Mouse (Mus musculus) limb, embryonic 14.5 days (tissue): ENCODE results near the gene Tradd. TPM values are rescaled to one million over a fixed set of nuclear protein-coding genes. Genes with fewer than 3 reads are reported as not detected.
"Not testable (repeated sequence)": the region's sequence is repeated elsewhere in the genome, so short reads cannot be mapped to it uniquely, and the experiment has no call there.

Experiments
- ATAC-seq: fragments of 200-750 bp; cut with Nextera tagmentation; 2 replicates; pipeline ENCODE4 v1.8.0; 2017; ENCODE audit warnings: low read depth, moderate number of reproducible peaks, moderate TSS enrichment; ENCODE audit not compliant: low FRiP score
- DNase-seq: peaks from one replicate; pipeline ENCODE4 v3.0.0-alpha.2; 2015; ENCODE audit warnings: low spot score
- H3K27ac ChIP-seq: fragments of 300-500 bp; sonication (generic); replicated peaks from 2 replicates; pipeline ENCODE4 v1.5.1; 2014; ENCODE audit warnings: low read depth, mild to moderate bottlenecking, low read length, moderate library complexity, mixed read lengths
- H3K27me3 ChIP-seq: fragments of 300-500 bp; sonication (generic); 2 replicates; pipeline ENCODE4 v1.6.1; 2014; ENCODE audit warnings: low read length, mixed read lengths; ENCODE audit not compliant: control insufficient read depth, insufficient read depth
- H3K36me3 ChIP-seq: fragments of 300-500 bp; sonication (generic); 2 replicates; pipeline ENCODE4 v1.6.1; 2014; ENCODE audit warnings: mild to moderate bottlenecking, low read length, moderate library complexity, mixed read lengths; ENCODE audit not compliant: control insufficient read depth, insufficient read depth
- H3K4me1 ChIP-seq: fragments of 300-500 bp; sonication (generic); 2 replicates; pipeline ENCODE4 v1.6.1; 2014; ENCODE audit warnings: antibody characterized with exemption, low read length, mixed read lengths; ENCODE audit not compliant: control insufficient read depth, insufficient read depth
- H3K4me2 ChIP-seq: fragments of 300-500 bp; sonication (generic); replicated peaks from 2 replicates; pipeline ENCODE4 v1.6.1; 2014; ENCODE audit warnings: low read depth, mild to moderate bottlenecking, low read length, moderate library complexity; ENCODE audit not compliant: severe bottlenecking
- H3K4me3 ChIP-seq: fragments of 300-500 bp; sonication (generic); replicated peaks from 2 replicates; pipeline ENCODE4 v1.5.1; 2014; ENCODE audit warnings: low read length
- H3K9ac ChIP-seq: fragments of 300-500 bp; sonication (generic); 2 replicates; pipeline ENCODE4 v1.6.1; 2014; ENCODE audit warnings: mild to moderate bottlenecking, low read depth, low read length, moderate library complexity; ENCODE audit not compliant: severe bottlenecking
- H3K9me3 ChIP-seq: fragments of 300-500 bp; sonication (generic); 2 replicates; pipeline ENCODE4 v1.6.1; 2016; ENCODE audit warnings: low read length; ENCODE audit not compliant: control insufficient read depth
- POLR2A ChIP-seq: fragments of 200-500 bp; IDR thresholded peaks from 2 replicates; pipeline ENCODE4 v1.8.0; 2012; ENCODE audit warnings: inconsistent platforms, mild to moderate bottlenecking, moderate library complexity, borderline replicate concordance; ENCODE audit not compliant: insufficient read depth, insufficient read length; ENCODE audit errors: extremely low read depth
- WGBS: fragments of 180-500 bp; shearing (Covaris S2); extraction: QIAGEN DNeasy Blood & Tissue Kit; methylation state at CpG from one replicate; pipeline ENCODE4 v1.1.7; 2014; 5-methylcytosine and 5-hydroxymethylcytosine counted together
- polyA plus RNA-seq, 2 experiments: library from polyadenylated mRNA; depleted of rRNA in 1 of 2; stranded (reverse) in 1 of 2; unstranded in 1 of 2; fragments of >200 nt; fragmentation: Nextera tagmentation in 1 of 2; extraction: Ambion mirVana in 1 of 2; gene quantifications; 2 replicates each; pipeline versions ENCODE4 v1.2.1 to v1.2.3; 2012 to 2014

Gene Tradd
- polyA plus RNA-seq, 2 experiments, result 12.8 to 26.2 TPM

- WGBS, result 81% methylated on average over 5 of the region's 7 CpGs
- no peak for ATAC-seq
- Histone ChIP-seq H3K9ac (no peak overlapping the region), H3K36me3 (no peaks in the 10 kb centered on the region), H3K27ac (no peak overlapping the region), H3K4me2 (no peak overlapping the region), H3K27me3 (peaks cover 12% of the 10 kb centered on the region), H3K4me1 (peaks cover 24% of the 10 kb centered on the region), H3K9me3 (no peaks in the 10 kb centered on the region), H3K4me3 (no peak overlapping the region)
- no peak for DNase-seq
- no peak for TF ChIP-seq POLR2A
Observed at GRCm38 (mm10) chr8:105292471-105292870, 28.1 kb upstream of the Tradd start.

- H3K4me2 ChIP-seq, ATAC-seq, H3K27ac ChIP-seq, H3K9me3 ChIP-seq, DNase-seq, H3K4me3 ChIP-seq, H3K9ac ChIP-seq, H3K36me3 ChIP-seq: not testable (repeated sequence)
- WGBS, result 61% methylated on average over 3 of the region's 3 CpGs
- Histone ChIP-seq H3K4me1 (peaks cover 21% of the 10 kb centered on the region), H3K27me3 (peaks cover 12% of the 10 kb centered on the region)
Observed at GRCm38 (mm10) chr8:105291802-105292201, 27.4 kb upstream of the Tradd start.

- not testable (repeated sequence) for DNase-seq, H3K9ac ChIP-seq, H3K27ac ChIP-seq, H3K4me2 ChIP-seq, H3K4me3 ChIP-seq, H3K9me3 ChIP-seq, ATAC-seq, H3K36me3 ChIP-seq
- 87% methylated on average over 8 of the region's 8 CpGs for WGBS
- Histone ChIP-seq H3K4me1 (peaks cover 18% of the 10 kb centered on the region), H3K27me3 (peaks cover 12% of the 10 kb centered on the region)
Observed at GRCm38 (mm10) chr8:105291364-105291763, 27.0 kb upstream of the Tradd start.

GRCm38 (mm10) chr8:105290554-105291314 lies 26.3 kb upstream of the Tradd start:
- Histone ChIP-seq H3K4me3 (peak overlapping the region; percentile 47; the same call in 1 of the 2 replicates), H3K9ac (no peak overlapping the region), H3K9me3 (no peaks in the 10 kb centered on the region), H3K36me3 (no peaks in the 10 kb centered on the region), H3K27ac (no peak overlapping the region), H3K4me1 (peaks cover 18% of the 10 kb centered on the region), H3K4me2 (peak overlapping the region; percentile 62), H3K27me3 (peaks cover 12% of the 10 kb centered on the region)
- 6% methylated on average over 31 of the region's 31 CpGs for WGBS
- no peak for TF ChIP-seq POLR2A
- DNase-seq (peak; percentile 92), ATAC-seq (no peak)

- H3K27ac ChIP-seq, result peak within 1 kb of the TSS; percentile 39
- DNase-seq (no peak), ATAC-seq (peak; percentile 16)
- H3K9me3 ChIP-seq, result no peaks in the 10 kb centered on the region
- peak within 1 kb of the TSS; percentile 52 for H3K9ac ChIP-seq
- H3K4me3 ChIP-seq, result peak within 1 kb of the TSS; percentile 47
- peaks cover 18% of the 10 kb centered on the region for H3K4me1 ChIP-seq
- WGBS, result under 1% methylated on average over 40 of the region's 43 CpGs
- no peak for TF ChIP-seq POLR2A
- peak within 1 kb of the TSS; percentile 62 for H3K4me2 ChIP-seq
- H3K36me3 ChIP-seq, result peaks cover 1% of the 10 kb centered on the region
- peaks cover 12% of the 10 kb centered on the region for H3K27me3 ChIP-seq
Observed at GRCm38 (mm10) chr8:105289805-105290460, 25.5 kb upstream of the Tradd start, which contains the start of gene 4931428F04Rik. Gene 4931428F04Rik, minus strand, starts transcription at chr8:105289864.
